Mouse (Mus musculus): ENCODE measurements around the gene Zfp992. TPM values are rescaled to one million over a fixed set of nuclear protein-coding genes. Genes with fewer than 3 reads are reported as not detected.

Zfp992 gene
- polyA plus RNA-seq (2021; fragmentation: Nextera tagmentation): 0.24 and 0.49 TPM in 2 replicates
- long read RNA-seq, experiment 1, partial matches to known transcripts: 0 of 1 reads
- long read RNA-seq, experiment 1, other reads (novel, unspliced or antisense): 1 of 1 reads
- long read RNA-seq, experiment 2: 0 reads

GRCm38 (mm10) chr4:146448950-146449349 is at the start of gene Zfp992:
Gene Zfp992 (plus strand): TSS chr4:146449023.

GRCm38 (mm10) chr4:146501727-146502126 is 52.9 kb downstream of the Zfp992 start, which contains the start of gene Zfp981:
Gene Zfp981 (plus strand): TSS chr4:146502027.

Other genes starting within 250 kb of the Zfp992 start
- not detected in 2 replicates for gene Zfp981, start 53.0 kb downstream of the Zfp992 start, polyA plus RNA-seq (2021; fragmentation: Nextera tagmentation)
- 3.4 and 4.1 TPM in 2 replicates for gene Zfp993, start 161.9 kb downstream of the Zfp992 start, polyA plus RNA-seq (2021; fragmentation: Nextera tagmentation)

Data from left cerebral cortex, adult 6 months (tissue).